Mouse (Mus musculus) spleen, adult 18-20 months (tissue): Measurements from ENCODE around the gene Krt26.

Experiments
- DNase-seq, 2 experiments: peaks; one replicate each; pipeline ENCODE4 v3.0.0; 2022; ENCODE audit warnings: mixed read lengths in 2 of 2

Gene Krt26

DNA sequence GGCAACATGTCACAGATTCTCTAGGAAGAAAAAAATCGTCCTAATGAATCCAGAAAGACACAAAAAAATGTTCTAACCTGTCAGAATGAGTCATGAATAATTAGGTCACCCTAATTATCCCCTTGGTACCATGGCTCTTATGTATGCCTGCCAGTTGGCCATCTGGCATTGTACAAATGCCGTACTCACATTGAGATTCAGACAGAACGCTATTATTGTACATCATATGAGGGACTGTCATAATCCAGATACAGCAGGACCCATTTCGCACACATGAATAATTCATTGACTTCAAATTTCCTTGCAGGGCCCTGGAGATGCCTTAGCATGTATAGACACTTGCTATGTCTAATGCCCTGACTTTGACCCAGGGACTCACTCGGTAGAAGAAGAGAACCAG, 53.8 kb downstream of the Krt26 start:
- DNase-seq, result no peak

DNA sequence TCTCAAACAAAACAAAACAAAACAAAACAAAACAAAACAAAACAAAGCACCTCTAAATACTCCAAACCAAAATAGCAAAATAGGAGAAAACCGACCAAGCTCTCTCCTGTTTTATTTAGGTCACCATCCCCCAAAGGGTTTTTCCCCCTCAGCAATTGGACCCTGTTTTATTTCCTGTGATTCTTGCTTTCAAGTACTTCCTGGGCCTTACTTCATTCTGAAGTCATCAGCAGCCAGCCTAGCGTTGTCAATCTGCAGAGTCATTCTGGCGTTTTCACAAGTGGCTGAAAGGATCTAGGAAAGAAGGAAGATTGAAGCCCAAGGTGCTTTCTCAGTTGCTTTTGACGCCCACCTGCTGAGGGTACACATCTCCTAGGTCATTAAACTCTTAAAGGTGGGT, 54.4 kb downstream of the Krt26 start:
- DNase-seq, result no peak

DNA sequence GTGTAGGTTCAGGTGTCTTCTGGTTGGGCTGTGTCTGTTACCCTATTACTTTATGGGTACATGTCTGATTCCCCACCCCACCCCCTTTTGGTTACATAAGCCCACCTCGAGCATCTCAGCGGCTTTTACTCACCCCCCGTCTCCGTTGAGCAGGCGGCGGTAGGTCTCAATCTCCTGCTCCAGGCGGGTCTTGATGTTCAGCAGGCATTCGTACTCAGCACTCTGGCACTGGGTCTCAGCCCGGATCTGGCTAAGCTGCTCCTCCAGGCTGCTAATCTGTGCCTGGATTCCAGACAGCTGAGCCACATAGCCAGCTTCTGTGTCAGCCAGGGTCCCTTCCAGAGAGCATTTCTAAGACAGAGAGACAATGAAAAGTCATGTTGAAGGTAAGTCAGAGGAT, 56.6 kb downstream of the Krt26 start:
- no peak for DNase-seq

DNA sequence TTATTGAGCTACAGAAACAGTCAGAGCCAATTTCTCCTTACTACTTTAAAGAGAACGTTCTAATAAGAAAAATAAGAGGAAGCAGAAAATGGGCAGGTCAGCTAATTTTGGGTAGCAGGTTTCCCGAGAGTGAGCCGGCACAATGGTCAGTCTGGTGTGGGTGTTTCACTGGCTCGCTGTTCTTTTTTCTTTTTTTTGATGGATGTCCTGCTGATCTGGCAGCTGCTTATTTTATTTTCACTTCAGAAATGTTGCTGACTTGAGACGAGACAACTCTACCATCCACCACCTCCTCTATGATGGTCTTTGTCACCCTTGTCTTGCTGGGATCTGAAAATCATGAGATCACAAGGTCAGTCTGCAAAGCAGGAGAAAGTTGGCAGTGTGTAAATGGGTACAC, 57.8 kb downstream of the Krt26 start:
- DNase-seq, result no peak
